ENCODE assay signal across 21 mouse cellular contexts in genomic region chr15:92398747-92399146, GRCm38 (mm10). TPM values are rescaled to one million over a fixed set of nuclear protein-coding genes. Genes with fewer than 3 reads are reported as not detected.
A peak's percentile ranks its signal among the peaks of the same experiment; 100 is the strongest.
DNase-seq lines count a peak whose midpoint lies in the region; ATAC-seq and TF ChIP-seq lines count a peak whose summit lies in the region.
"Had no signal": no experiment of that assay in that cellular context is flagged by ENCODE, and none has a peak within 500 bp of the region (broad histone marks: within the 10 kb centered on the region; RNA-seq: fewer than 3 reads in every experiment).

No protein-coding gene starts in this region.

- H3K9ac ChIP-seq in hindbrain, embryonic 14.5 days = no peak overlapping the region
- no peak overlapping the region for H3K9ac ChIP-seq in hindbrain, embryonic 13.5 days
- H3K9ac ChIP-seq in limb, embryonic 14.5 days (ENCODE audit: low read depth, low read length, severe bottlenecking) = no peak overlapping the region
- no peak overlapping the region for H3K9ac ChIP-seq in stomach, postnatal 0 days (ENCODE audit: low read length)
- H3K9ac ChIP-seq in liver, postnatal 0 days (replicated peaks) = no peak overlapping the region
- H3K9ac ChIP-seq: forebrain, embryonic 12.5 days; heart, embryonic 15.5 days; limb, embryonic 12.5 days; liver, embryonic 15.5 days; midbrain, embryonic 13.5 days; neural tube, embryonic 13.5 days had no signal

- DNase-seq in hindbrain, embryonic 14.5 days (ENCODE audit: low spot score) = no peak
- DNase-seq in right cerebral cortex, adult 18-20 months = peak; percentile 15
- no peak for DNase-seq in right cerebral cortex, postnatal 4 days
- DNase-seq in limb, embryonic 14.5 days (ENCODE audit: low spot score) = no peak
- no peak for DNase-seq in stomach, postnatal 0 days (ENCODE audit: low spot score)
- no peak for DNase-seq in liver, postnatal 0 days
- DNase-seq: B cell, adult 2 months; cerebellum, adult 2 months; gastrocnemius, postnatal 14 days; kidney, adult 11 months; lung, postnatal 10 days; thymus, postnatal 36 days had no signal

- H3K27me3 ChIP-seq in hindbrain, embryonic 14.5 days (ENCODE audit: control insufficient read depth, insufficient read depth, low read length) = peaks cover 30% of the 10 kb centered on the region
- peaks cover 43% of the 10 kb centered on the region for H3K27me3 ChIP-seq in hindbrain, embryonic 13.5 days
- peaks cover 27% of the 10 kb centered on the region for H3K27me3 ChIP-seq in limb, embryonic 14.5 days (ENCODE audit: control insufficient read depth, insufficient read depth, low read length)
- H3K27me3 ChIP-seq in stomach, postnatal 0 days (ENCODE audit: control insufficient read depth, insufficient read depth, low read length) = no peaks in the 10 kb centered on the region
- H3K27me3 ChIP-seq in liver, postnatal 0 days (ENCODE audit: insufficient read depth, low read length) = peaks cover 23% of the 10 kb centered on the region

- no peak for ATAC-seq in hindbrain, embryonic 14.5 days (ENCODE audit: low FRiP score)
- ATAC-seq in hindbrain, embryonic 13.5 days (ENCODE audit: low FRiP score) = no peak
- ATAC-seq in limb, embryonic 14.5 days (ENCODE audit: low FRiP score, low read depth) = no peak
- ATAC-seq in stomach, postnatal 0 days (ENCODE audit: low FRiP score, low TSS enrichment) = no peak
- no peak for ATAC-seq in liver, postnatal 0 days
- ATAC-seq in inflammation-experienced regulatory T-cells, adult 6 months = no peak
- ATAC-seq: midbrain, embryonic 13.5 days had no signal

- TF ChIP-seq POLR2A in limb, embryonic 14.5 days (IDR thresholded peaks at IDR 0.05; ENCODE audit: borderline replicate concordance, extremely low read depth, insufficient read depth, insufficient read length) = no peak

- 0 out of 2 replicates have a peak overlapping the region, but pooled peaks have one; percentile 100 for H3K4me2 ChIP-seq in hindbrain, embryonic 14.5 days (replicated peaks)
- no peak overlapping the region for H3K4me2 ChIP-seq in hindbrain, embryonic 13.5 days
- 0 out of 2 replicates have a peak overlapping the region, but pooled peaks have one; percentile 13 for H3K4me2 ChIP-seq in limb, embryonic 14.5 days (replicated peaks; ENCODE audit: low read depth, low read length, severe bottlenecking)
- H3K4me2 ChIP-seq in stomach, postnatal 0 days (replicated peaks; ENCODE audit: low read depth) = no peak overlapping the region
- H3K4me2 ChIP-seq in liver, postnatal 0 days (ENCODE audit: low read depth, low read length) = no peak overlapping the region
- H3K4me2 ChIP-seq: forebrain, embryonic 12.5 days; liver, embryonic 15.5 days; midbrain, embryonic 13.5 days; neural tube, embryonic 13.5 days had no signal

- no peak overlapping the region for H3K4me3 ChIP-seq in hindbrain, embryonic 14.5 days (replicated peaks; ENCODE audit: low read length)
- no peak overlapping the region for H3K4me3 ChIP-seq in hindbrain, embryonic 13.5 days
- H3K4me3 ChIP-seq in limb, embryonic 14.5 days (replicated peaks; ENCODE audit: low read length) = no peak overlapping the region
- no peak overlapping the region for H3K4me3 ChIP-seq in stomach, postnatal 0 days (ENCODE audit: low read depth, low read length)
- no peak overlapping the region for H3K4me3 ChIP-seq in liver, postnatal 0 days (ENCODE audit: low read depth, low read length)
- H3K4me3 ChIP-seq: forebrain, embryonic 12.5 days; heart, embryonic 15.5 days; limb, embryonic 12.5 days; liver, embryonic 15.5 days; midbrain, embryonic 13.5 days; neural tube, embryonic 13.5 days had no signal

- peaks cover 4% of the 10 kb centered on the region for H3K4me1 ChIP-seq in hindbrain, embryonic 14.5 days (replicated peaks; ENCODE audit: control insufficient read depth, insufficient read depth, low read length)
- peaks cover 23% of the 10 kb centered on the region for H3K4me1 ChIP-seq in hindbrain, embryonic 13.5 days (replicated peaks)
- peaks cover 8% of the 10 kb centered on the region; the same call in 1 of the 2 replicates for H3K4me1 ChIP-seq in limb, embryonic 14.5 days (ENCODE audit: control insufficient read depth, insufficient read depth, low read length)
- H3K4me1 ChIP-seq in stomach, postnatal 0 days (replicated peaks; ENCODE audit: control insufficient read depth, insufficient read depth) = no peaks in the 10 kb centered on the region
- no peaks in the 10 kb centered on the region for H3K4me1 ChIP-seq in liver, postnatal 0 days (ENCODE audit: insufficient read depth)
- H3K4me1 ChIP-seq: liver, embryonic 15.5 days had no signal

- H3K36me3 ChIP-seq in hindbrain, embryonic 14.5 days (replicated peaks; ENCODE audit: control insufficient read depth, insufficient read depth) = no peaks in the 10 kb centered on the region
- no peaks in the 10 kb centered on the region for H3K36me3 ChIP-seq in hindbrain, embryonic 13.5 days
- no peaks in the 10 kb centered on the region for H3K36me3 ChIP-seq in limb, embryonic 14.5 days (ENCODE audit: control insufficient read depth, insufficient read depth, low read length)
- H3K36me3 ChIP-seq in stomach, postnatal 0 days (ENCODE audit: control insufficient read depth, insufficient read depth, low read length) = no peaks in the 10 kb centered on the region
- H3K36me3 ChIP-seq in liver, postnatal 0 days (replicated peaks; ENCODE audit: insufficient read depth, low read length) = no peaks in the 10 kb centered on the region
- H3K36me3 ChIP-seq: forebrain, embryonic 12.5 days; heart, embryonic 15.5 days; limb, embryonic 12.5 days; liver, embryonic 15.5 days; midbrain, embryonic 13.5 days; neural tube, embryonic 13.5 days had no signal

- no peak overlapping the region for H3K27ac ChIP-seq in hindbrain, embryonic 14.5 days
- H3K27ac ChIP-seq in hindbrain, embryonic 13.5 days = no peak overlapping the region
- no peak overlapping the region for H3K27ac ChIP-seq in limb, embryonic 14.5 days (replicated peaks; ENCODE audit: low read depth, low read length)
- no peak overlapping the region for H3K27ac ChIP-seq in stomach, postnatal 0 days (replicated peaks)
- H3K27ac ChIP-seq in liver, postnatal 0 days (ENCODE audit: low read depth) = no peak overlapping the region
- H3K27ac ChIP-seq: forebrain, embryonic 12.5 days; heart, embryonic 15.5 days; kidney, postnatal 0 days; limb, embryonic 12.5 days; liver, embryonic 15.5 days; midbrain, embryonic 13.5 days; neural tube, embryonic 13.5 days had no signal

- H3K9me3 ChIP-seq in hindbrain, embryonic 14.5 days (ENCODE audit: control insufficient read depth, low read length) = no peaks in the 10 kb centered on the region
- H3K9me3 ChIP-seq in hindbrain, embryonic 13.5 days = no peaks in the 10 kb centered on the region
- no peaks in the 10 kb centered on the region for H3K9me3 ChIP-seq in limb, embryonic 14.5 days (ENCODE audit: control insufficient read depth, low read length)
- no peaks in the 10 kb centered on the region for H3K9me3 ChIP-seq in stomach, postnatal 0 days (ENCODE audit: control insufficient read depth, low read length)
- H3K9me3 ChIP-seq in liver, postnatal 0 days (ENCODE audit: low read length) = no peaks in the 10 kb centered on the region
- H3K9me3 ChIP-seq: forebrain, embryonic 12.5 days; heart, embryonic 15.5 days; liver, embryonic 15.5 days; midbrain, embryonic 13.5 days; neural tube, embryonic 13.5 days had no signal

- peak; percentile 37 for TF ChIP-seq CTCF in stomach, postnatal 0 days (IDR thresholded peaks at IDR 0.05; ENCODE audit: low read depth)
- no peak for TF ChIP-seq CTCF in liver, postnatal 0 days (IDR thresholded peaks at IDR 0.05; ENCODE audit: low read depth)

- TF ChIP-seq EP300 in stomach, postnatal 0 days (optimal IDR thresholded peaks at IDR 0.05) = no peak
- TF ChIP-seq EP300 in liver, postnatal 0 days (IDR thresholded peaks at IDR 0.05; ENCODE audit: low read depth) = no peak

- WGBS in hindbrain, embryonic 14.5 days = 53% methylated on average over 2 of the region's 2 CpGs
- 44% methylated on average over 2 of the region's 2 CpGs for WGBS in hindbrain, embryonic 13.5 days
- WGBS in limb, embryonic 14.5 days = 33% methylated on average over 2 of the region's 2 CpGs
- WGBS in stomach, postnatal 0 days = 31% methylated on average over 2 of the region's 2 CpGs
- WGBS in liver, postnatal 0 days (ENCODE audit: insufficient replicate concordance) = 40% methylated on average over 2 of the region's 2 CpGs

RNA-seq across cellular contexts. Expression of gene Pdzrn4, which starts 2.1 kb away (rescaled TPM):
- 31.7 and 33.5 TPM in 2 replicates for polyA plus RNA-seq in hindbrain, embryonic 14.5 days (2014; fragmentation: Nextera tagmentation; extraction: Ambion mirVana)
- 42.7 and 45.3 TPM in 2 replicates for polyA plus RNA-seq in hindbrain, embryonic 13.5 days (2015; fragmentation: Nextera tagmentation; extraction: Ambion mirVana)
- 1.4 and 1.8 TPM in 2 replicates for polyA plus RNA-seq in limb, embryonic 14.5 days (2012; rRNA removed)
- 1.9 and 3.1 TPM in 2 replicates for polyA plus RNA-seq in limb, embryonic 14.5 days (2014; fragmentation: Nextera tagmentation; extraction: Ambion mirVana)
- 0.76 and 0.93 TPM in 2 replicates for polyA plus RNA-seq in stomach, postnatal 0 days (2015; fragmentation: Nextera tagmentation; extraction: Ambion mirVana)
- not detected in 2 replicates for polyA plus RNA-seq in liver, postnatal 0 days (2015; fragmentation: Nextera tagmentation; extraction: Ambion mirVana)
- polyA plus RNA-seq in inflammation-experienced regulatory T-cells, adult 6 months (2017; shearing (Covaris generic)) = not detected

Comparison
In these comparisons a context has a peak if more than half of its experiments do, and no peak if none do; other contexts are left out.
1. H3K4me2 ChIP-seq: peak in hindbrain, embryonic 14.5 days (single experiment) and limb, embryonic 14.5 days (single experiment); none in hindbrain, embryonic 13.5 days (single experiment), stomach, postnatal 0 days (single experiment) and liver, postnatal 0 days (single experiment).